Mouse (Mus musculus) embryo, embryonic 11.5 days (tissue): Measurements from ENCODE around the gene Mapk1ip1l.

Source experiments
- DNase-seq: peaks from one replicate; pipeline ENCODE4 v3.0.0-alpha.2; 2012; ENCODE audit warnings: low read depth, low spot score

Mapk1ip1l gene

DNA sequence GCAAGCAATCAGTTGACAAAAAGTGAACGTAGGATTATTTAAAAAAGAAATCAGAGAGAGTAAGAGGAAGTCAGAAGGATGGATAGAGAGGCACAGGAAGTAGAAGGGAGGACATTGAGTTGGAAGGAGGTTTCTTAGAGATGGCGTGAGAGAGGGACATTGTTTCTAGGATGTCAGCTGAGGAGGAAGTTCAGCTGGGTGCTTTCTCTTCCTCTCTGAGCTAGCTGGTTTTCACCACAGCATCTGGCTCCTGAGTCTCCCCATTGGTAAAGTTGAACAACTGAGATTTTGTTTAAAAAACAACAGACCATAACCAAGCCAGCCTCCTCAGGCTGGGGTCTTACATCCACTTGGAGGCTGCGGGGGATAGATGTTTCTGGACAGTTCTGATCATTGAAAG lies 61.5 kb downstream of the Mapk1ip1l start:
- no peak for DNase-seq

DNA sequence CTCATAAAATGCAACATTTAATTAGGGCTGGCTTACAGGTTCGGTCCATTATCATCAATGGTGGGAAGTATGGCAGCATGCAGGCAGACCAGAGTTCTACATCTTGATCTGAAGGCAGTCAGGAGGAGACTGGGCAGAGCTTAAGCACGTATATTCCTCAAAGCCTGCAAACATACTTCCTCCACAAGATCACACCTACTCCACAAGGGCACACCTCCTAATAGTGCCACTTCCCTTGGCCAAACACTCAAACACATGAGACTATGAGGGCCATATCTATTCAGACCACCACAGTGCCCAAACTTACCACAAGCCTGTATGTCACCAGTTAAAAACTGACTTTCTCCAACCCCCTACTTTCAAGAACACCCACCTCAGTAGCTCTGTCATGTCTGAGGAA lies 63.4 kb downstream of the Mapk1ip1l start:
- no peak for DNase-seq

DNA sequence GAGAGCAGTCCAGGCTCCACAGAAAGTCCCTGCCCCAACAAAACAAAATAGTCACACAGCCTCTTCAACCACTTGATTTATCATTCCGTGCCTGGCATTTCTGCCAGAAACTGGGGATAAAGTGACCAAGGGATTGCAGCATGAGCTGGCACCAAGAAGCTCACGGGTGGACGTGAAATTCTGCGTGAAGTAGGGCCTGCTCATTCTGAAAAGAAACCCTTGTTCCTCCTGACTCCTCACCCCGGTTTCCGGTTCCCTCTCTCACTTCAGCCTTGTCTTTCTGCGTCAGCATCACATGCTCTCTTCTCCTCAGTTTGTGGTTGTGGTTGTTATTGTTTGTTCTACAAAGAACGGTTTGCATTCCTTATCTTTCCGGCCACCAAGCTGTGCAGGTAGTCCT lies 63.8 kb downstream of the Mapk1ip1l start:
- no peak for DNase-seq

DNA sequence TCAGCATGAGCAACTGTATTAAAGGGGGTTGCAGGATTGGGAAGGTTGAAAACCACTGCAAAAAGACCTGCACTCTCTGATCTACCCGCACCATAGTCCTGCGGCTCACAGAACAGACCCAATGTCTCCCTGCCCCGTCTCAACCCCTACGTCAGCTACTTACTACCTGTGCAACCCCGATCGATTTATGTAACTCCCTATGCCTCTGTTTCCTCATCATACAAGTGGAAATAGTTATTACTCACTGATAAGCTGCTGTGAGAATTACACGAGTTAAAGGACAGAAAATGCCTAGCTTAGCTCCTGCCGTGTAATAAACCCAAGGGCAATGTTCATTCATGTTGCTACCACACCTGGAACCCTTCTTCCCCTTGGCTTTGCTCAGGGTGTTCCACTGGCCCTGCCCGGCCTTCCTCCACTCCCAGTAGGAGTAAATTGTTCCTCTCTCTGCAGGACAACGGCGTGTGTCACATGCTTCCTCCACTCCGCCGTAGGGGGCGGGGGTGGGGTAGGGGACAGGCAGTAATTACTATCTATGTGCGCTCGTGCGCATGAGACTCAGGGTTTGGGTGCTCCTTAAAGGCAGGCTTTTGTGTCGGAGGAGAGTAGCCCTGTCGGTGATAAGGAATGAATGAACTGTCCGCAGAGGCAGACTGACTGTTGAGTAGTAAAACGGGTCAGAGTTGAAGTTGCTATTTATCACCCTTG lies 66.8 kb downstream of the Mapk1ip1l start:
- DNase-seq = no peak

DNA sequence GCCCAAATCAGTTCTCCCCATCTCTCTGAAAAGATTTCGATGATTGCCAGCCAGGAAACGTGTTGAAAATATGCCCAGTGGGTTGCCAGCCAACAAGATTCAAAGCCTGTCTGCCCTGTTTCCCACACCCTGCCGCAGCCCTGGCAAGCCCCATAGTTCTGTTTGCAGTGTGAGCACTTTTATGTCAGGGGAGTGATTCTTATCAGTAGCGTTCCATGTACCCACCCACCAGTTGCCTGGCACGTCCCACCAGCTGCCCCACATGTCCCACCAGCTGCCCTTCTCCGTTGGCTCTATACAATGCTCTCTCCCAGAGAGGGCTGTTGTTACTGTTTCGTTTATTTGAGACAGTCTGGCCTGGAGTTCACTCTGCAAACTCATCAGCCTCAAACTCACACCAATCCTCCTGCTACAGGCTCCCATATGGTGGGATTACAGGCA lies 68.8 kb downstream of the Mapk1ip1l start:
- no peak for DNase-seq

DNA sequence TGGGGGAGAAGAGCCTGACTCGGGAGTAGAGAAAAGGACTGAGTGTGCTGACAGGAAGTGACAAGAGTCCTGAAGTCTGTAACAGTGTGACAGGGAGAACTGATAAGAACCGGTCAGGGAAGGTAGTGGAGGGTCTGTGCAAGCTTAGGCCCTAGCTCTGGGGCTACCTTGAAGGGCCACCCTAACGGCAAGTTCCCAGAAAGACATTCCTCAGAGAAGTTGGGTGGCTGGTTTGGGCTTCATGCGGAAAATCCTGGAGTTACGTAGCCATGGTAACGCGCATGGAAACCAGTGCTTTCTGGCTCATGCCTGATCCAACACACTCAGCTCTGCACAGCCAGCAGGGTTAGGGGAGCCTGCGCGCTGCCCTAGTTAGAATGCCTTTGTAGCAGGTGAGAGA lies 69.4 kb downstream of the Mapk1ip1l start, which contains the start of gene Lgals3:
Lgals3 (plus strand) TSS at position 291 of the 400 bp plus-strand sequence.
- no peak for DNase-seq

DNA sequence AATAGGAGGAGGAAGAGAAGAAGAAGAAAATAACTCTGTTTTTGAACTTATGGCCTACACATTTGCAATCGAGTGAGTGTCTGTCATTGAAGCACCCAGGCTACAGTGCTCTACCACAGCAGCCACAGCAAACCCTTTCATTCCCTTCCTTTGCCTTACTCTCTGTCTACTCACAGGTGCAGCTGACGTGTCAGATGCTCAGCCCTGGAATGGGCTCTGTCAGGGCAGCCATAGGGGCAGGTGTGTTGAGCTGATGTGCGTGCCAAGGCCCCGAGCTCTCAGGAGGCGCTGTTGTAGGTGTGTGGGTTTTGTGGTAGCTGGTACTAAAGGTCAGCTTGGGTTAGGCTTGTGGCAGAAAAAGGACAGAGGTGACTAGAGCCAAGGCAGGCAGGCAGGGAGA lies 71.7 kb downstream of the Mapk1ip1l start:
- no peak for DNase-seq

DNA sequence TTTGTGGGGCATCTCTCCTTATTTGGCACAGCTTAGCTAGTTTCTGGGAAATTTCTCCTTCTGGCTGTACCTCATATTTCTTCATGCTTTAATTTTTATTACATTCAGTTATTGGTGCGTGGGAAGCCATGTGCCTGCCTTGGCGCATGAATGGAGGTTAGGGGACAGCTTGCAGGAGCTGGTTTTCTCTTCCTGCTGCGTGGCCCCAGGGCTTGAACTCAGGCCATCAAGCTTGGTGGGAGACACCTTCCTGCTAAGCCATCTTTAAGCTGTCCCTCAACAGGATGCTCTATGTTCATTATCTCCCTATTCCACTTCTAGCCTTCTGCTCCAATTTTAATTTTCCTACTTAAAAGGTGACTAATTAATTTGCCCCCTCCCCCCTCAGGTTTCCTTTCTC lies 72.7 kb downstream of the Mapk1ip1l start:
- DNase-seq = no peak

DNA sequence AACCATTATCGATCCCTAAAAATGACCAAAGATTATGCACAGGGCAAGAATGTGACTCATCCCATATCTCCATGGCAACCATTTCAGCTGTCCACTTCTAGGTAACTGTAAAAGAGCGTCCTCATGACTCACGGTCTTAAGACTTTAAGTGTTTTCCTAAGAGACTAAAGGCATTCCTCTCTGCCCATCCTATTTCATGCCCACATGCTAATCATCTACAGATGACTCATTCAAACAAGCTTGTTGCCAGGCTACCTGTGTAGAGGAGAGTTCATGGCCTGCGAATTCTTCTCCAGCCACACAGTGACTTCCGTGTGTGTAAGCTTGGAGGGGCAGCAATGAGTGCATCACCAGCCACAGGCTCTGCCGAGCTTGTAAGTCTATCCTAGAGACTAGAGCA lies 73.6 kb downstream of the Mapk1ip1l start:
- no peak for DNase-seq
